Mouse (Mus musculus) ES-E14 (cell line): Measurements from ENCODE around the gene Ccdc91. TPM values are rescaled to one million over a fixed set of nuclear protein-coding genes. Genes with fewer than 3 reads are reported as not detected.

Experiments used
- DNase-seq: peaks from one replicate; pipeline ENCODE4 v3.0.0-alpha.2; 2013; ENCODE audit warnings: low read depth, low spot score
- H3K27ac ChIP-seq: 2 replicates; pipeline ENCODE4 v1.5.1; 2012; ENCODE audit warnings: low read depth, mild to moderate bottlenecking, low read length, moderate library complexity, mixed read lengths; ENCODE audit not compliant: poor library complexity, insufficient read depth, severe bottlenecking
- H3K36me3 ChIP-seq: 2 replicates; pipeline ENCODE4 v1.6.1; 2012; ENCODE audit warnings: mild to moderate bottlenecking, low read length, moderate library complexity, mixed read lengths; ENCODE audit not compliant: control insufficient read depth, poor library complexity, insufficient read depth, severe bottlenecking
- H3K4me1 ChIP-seq, 2 experiments: fragments of 150-350 bp in 1 of 2; sonication (generic) in 1 of 2; 2 replicates each; pipeline ENCODE4 v1.6.1; 2012; ENCODE audit warnings: low read length in 2 of 2, mild to moderate bottlenecking in 1 of 2, mixed read lengths in 1 of 2; ENCODE audit not compliant: control insufficient read depth in 2 of 2, insufficient read depth in 2 of 2, poor library complexity in 1 of 2
- H3K4me3 ChIP-seq, 2 experiments: fragments of 150-350 bp in 1 of 2; sonication (generic) in 1 of 2; 2 replicates each; pipeline ENCODE4 v1.5.1; 2012; ENCODE audit warnings: low read length in 2 of 2, low read depth in 1 of 2, mild to moderate bottlenecking in 1 of 2, mixed read lengths in 1 of 2; ENCODE audit not compliant: insufficient read depth in 1 of 2, poor library complexity in 1 of 2, severe bottlenecking in 1 of 2
- H3K9ac ChIP-seq: 2 replicates; pipeline ENCODE4 v1.6.1; 2012; ENCODE audit warnings: low read depth, mild to moderate bottlenecking, low read length, mixed read lengths; ENCODE audit not compliant: poor library complexity, insufficient read depth, severe bottlenecking
- H3K9me3 ChIP-seq: fragments of 150-350 bp; sonication (generic); 2 replicates; pipeline ENCODE4 v1.6.1; 2012; ENCODE audit warnings: low read depth, mild to moderate bottlenecking, low read length; ENCODE audit not compliant: control insufficient read depth, insufficient read depth
- CHD2 ChIP-seq: IDR thresholded peaks from 2 replicates; pipeline ENCODE4 v1.6.1; 2014; ENCODE audit warnings: mild to moderate bottlenecking, low read depth, low read length, inconsistent platforms
- HCFC1 ChIP-seq: IDR thresholded peaks from 2 replicates; pipeline ENCODE4 v1.6.1; 2012; ENCODE audit warnings: low read length, inconsistent platforms, borderline replicate concordance; ENCODE audit not compliant: insufficient read depth
- MAFK ChIP-seq: IDR thresholded peaks from 2 replicates; pipeline ENCODE4 v1.6.1; 2014; ENCODE audit warnings: mild to moderate bottlenecking, low read depth, low read length, inconsistent platforms; ENCODE audit not compliant: insufficient read depth
- ZC3H11A ChIP-seq: IDR thresholded peaks from 2 replicates; pipeline ENCODE4 v1.6.1; 2012; ENCODE audit warnings: low read depth, mild to moderate bottlenecking, inconsistent platforms, low read length, borderline replicate concordance
- ZNF384 ChIP-seq: IDR thresholded peaks from 2 replicates; pipeline ENCODE4 v1.6.1; 2012; ENCODE audit warnings: low read depth, low read length, inconsistent platforms
- in situ Hi-C, 2 experiments: fragments of 600-800 bp; cut with MboI; formaldehyde crosslinking; loops; one replicate each; pipeline ENCODE4 v1.15.1; 2025; ENCODE audit warnings: low sequenced_read_pairs in 2 of 2, inconsistent platforms in 1 of 2; ENCODE audit not compliant: unreplicated experiment in 2 of 2
- total RNA-seq: library from RNA; depleted of rRNA; stranded (reverse); fragments of 300-350 nt; gene quantifications from 2 replicates; pipeline ENCODE4 v1.2.3, GENCODE M21; 2012

Gene Ccdc91
- total RNA-seq, 1 experiment, result 12.6 TPM

DNA sequence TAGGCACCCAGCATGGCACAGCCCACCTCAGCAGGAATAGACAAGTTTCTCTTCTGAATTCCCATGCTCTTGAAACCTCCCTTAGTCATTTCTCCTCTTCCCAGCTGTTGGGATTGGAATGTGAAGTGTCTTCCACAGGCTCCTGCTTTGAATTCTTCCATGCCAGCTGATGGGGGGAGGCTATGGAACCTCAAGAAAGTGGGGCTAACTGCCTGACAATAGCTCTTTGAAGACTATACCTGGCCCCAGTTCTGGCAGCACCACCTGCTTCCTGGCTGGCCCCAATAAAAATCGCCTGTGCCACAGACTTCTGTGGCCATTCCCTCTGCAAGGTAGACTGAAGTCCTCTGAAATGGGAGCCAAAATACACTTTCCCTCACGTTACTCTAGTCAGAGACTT, 187.0 kb downstream of the Ccdc91 start:
- no peak for DNase-seq
- H3K9ac ChIP-seq, result no peak overlapping the region
- no peak overlapping the region for H3K4me3 ChIP-seq
- TF ChIP-seq ZC3H11A (no peak), HCFC1 (no peak), MAFK (no peak), ZNF384 (no peak), CHD2 (no peak)
- H3K9me3 ChIP-seq, result no peaks in the 10 kb centered on the region
- no peaks in the 10 kb centered on the region for H3K4me1 ChIP-seq
- no peaks in the 10 kb centered on the region for H3K36me3 ChIP-seq
- no peak overlapping the region for H3K27ac ChIP-seq
- in situ Hi-C loops, result no loop called here

DNA sequence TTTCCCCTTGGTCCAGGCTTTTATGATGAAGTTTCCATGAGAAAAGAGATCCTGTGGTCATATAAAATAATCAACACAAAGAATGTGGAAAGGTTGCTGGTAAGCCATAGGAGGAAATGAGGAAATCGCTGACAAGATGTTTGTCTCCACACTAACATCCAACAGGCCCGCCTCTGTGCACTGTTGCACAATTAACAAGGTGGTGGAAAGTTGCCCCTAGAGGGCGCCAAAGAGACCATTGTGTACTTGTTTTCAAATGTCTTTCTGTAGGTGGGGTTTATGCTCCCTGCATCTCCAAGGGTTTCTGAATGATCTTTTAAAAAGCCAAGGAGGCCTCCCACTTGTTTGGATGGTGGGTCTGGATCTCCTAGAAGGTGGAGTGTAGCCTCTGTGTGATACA, 188.7 kb downstream of the Ccdc91 start:
- Histone ChIP-seq H3K9me3 (no peaks in the 10 kb centered on the region), H3K4me3 (no peak overlapping the region), H3K27ac (no peak overlapping the region), H3K9ac (no peak overlapping the region), H3K36me3 (no peaks in the 10 kb centered on the region), H3K4me1 (no peaks in the 10 kb centered on the region)
- peak; percentile 69; the same call in 1 of the 2 replicates for TF ChIP-seq ZC3H11A
- no peak for TF ChIP-seq MAFK
- in situ Hi-C loops, result no loop called here
- DNase-seq, result peak; percentile 70

DNA sequence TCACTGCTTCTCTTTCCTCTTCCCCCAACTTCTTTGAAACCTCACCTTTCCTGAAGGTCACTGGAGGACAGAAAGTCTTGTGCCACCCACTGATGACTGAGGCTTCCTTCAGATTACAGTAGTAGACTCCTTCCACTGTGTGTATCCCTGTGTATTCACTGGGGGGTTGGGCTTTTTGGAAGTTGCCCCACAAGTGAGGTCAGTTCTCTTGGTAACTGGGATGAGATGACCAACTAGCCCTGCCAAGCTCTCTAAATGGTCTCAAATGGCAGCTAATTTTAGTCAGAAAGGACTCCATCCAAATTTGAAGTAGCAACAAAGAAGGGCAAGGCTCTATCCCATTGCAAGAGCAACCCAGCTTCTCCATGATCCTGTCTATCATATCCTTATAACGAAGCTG, 195.7 kb downstream of the Ccdc91 start:
- in situ Hi-C loops, result no loop called here
- no peaks in the 10 kb centered on the region for H3K36me3 ChIP-seq
- H3K9me3 ChIP-seq, result no peaks in the 10 kb centered on the region
- no peak for DNase-seq
- no peak overlapping the region for H3K27ac ChIP-seq
- TF ChIP-seq ZC3H11A, result no peak
- TF ChIP-seq MAFK, result no peak
- no peak for TF ChIP-seq HCFC1
- no peak for TF ChIP-seq ZNF384
- no peak for TF ChIP-seq CHD2
- no peak overlapping the region for H3K4me3 ChIP-seq
- H3K4me1 ChIP-seq, result no peaks in the 10 kb centered on the region
- H3K9ac ChIP-seq, result no peak overlapping the region

DNA sequence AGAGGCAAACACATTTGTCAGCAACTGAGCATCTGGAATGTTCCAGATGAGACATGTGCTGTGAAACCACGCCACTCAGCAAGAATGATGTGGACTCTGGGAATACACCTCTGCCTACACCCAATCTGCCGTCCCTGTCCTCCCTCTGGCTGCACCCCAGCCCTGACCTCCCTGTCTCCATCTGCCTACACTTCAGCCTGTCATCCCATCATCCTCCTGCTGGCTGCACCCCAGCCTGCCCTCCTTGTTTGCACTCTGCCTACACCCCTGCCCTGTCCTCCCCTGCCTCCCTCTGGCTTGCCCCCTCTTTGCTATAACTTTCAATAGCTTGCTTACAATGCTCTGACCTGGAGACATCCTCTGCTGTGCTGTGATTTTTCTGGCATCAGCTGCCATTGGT, 196.9 kb downstream of the Ccdc91 start:
- Histone ChIP-seq H3K4me3 (no peak overlapping the region), H3K36me3 (no peaks in the 10 kb centered on the region), H3K27ac (no peak overlapping the region), H3K9me3 (no peaks in the 10 kb centered on the region), H3K4me1 (no peaks in the 10 kb centered on the region), H3K9ac (no peak overlapping the region)
- in situ Hi-C loops, result no loop called here
- TF ChIP-seq ZNF384 (no peak), MAFK (no peak)
- no peak for DNase-seq

DNA sequence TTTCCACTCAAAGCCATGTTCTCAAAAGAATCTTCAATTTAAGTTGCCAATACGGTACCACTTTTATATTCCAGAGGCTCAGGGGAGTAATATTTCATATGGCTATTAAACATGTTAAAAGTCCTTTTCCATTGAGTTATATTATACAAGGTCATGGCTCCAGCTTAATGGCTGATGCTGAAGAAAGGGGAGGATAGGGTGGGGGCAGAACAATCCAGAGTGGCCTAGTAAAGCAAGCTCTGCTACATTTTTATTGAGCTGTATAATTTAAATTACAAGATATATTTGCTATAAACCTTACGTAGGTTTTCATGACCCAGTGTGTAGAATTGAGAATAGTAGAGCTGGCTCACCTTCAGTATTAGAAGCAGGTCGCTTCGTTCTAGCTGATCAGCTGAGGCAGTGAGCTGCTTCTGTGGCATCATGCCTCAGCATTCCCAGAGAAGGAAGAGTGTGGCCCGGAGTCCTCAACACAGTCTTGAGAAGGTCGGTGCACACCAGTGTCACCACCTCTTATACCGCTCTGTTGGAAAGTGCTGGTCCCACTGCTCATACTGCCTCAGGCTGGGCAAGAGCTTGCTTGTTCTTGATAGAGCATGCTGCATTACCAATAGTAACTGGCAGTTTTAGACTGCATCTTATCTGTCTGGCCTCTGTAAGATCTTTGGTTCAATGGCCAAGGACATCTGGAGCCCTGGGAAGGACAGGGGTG, 199.6 kb downstream of the Ccdc91 start:
- no peak overlapping the region for H3K27ac ChIP-seq
- no peaks in the 10 kb centered on the region for H3K4me1 ChIP-seq
- no peak overlapping the region for H3K4me3 ChIP-seq
- H3K9me3 ChIP-seq, result no peaks in the 10 kb centered on the region
- no peaks in the 10 kb centered on the region for H3K36me3 ChIP-seq
- DNase-seq, result no peak
- in situ Hi-C loops, result no loop called here
- no peak for TF ChIP-seq HCFC1
- no peak for TF ChIP-seq ZC3H11A
- no peak for TF ChIP-seq CHD2
- TF ChIP-seq ZNF384, result no peak
- TF ChIP-seq MAFK, result no peak
- no peak overlapping the region for H3K9ac ChIP-seq
